Mouse (Mus musculus) liver, embryonic 11.5 days (tissue): Measurements from ENCODE around the gene Clrn3. TPM values are rescaled to one million over a fixed set of nuclear protein-coding genes. Genes with fewer than 3 reads are reported as not detected.
A peak's percentile ranks its signal among the peaks of the same experiment; 100 is the strongest.
"Not testable (repeated sequence)": the region's sequence is repeated elsewhere in the genome, so short reads cannot be mapped to it uniquely, and the experiment has no call there.

Experiments
- ATAC-seq: fragments of 200-750 bp; cut with Nextera tagmentation; replicated peaks from 2 replicates; pipeline ENCODE4 v1.8.0; 2017; ENCODE audit warnings: moderate number of reproducible peaks, mild to moderate bottlenecking, moderate TSS enrichment, moderate library complexity; ENCODE audit not compliant: low FRiP score
- DNase-seq: peaks from one replicate; pipeline ENCODE4 v3.0.0-alpha.2; 2017; ENCODE audit warnings: low spot score
- H3K27ac ChIP-seq: fragments of 300-500 bp; sonication (generic); 2 replicates; pipeline ENCODE4 v1.5.1; 2014; ENCODE audit warnings: mild to moderate bottlenecking, low read depth, low read length, control low read depth
- H3K27me3 ChIP-seq: fragments of 300-500 bp; sonication (generic); replicated peaks from 2 replicates; pipeline ENCODE4 v1.6.1; 2014; ENCODE audit warnings: low read length, mixed read lengths; ENCODE audit not compliant: control insufficient read depth, insufficient read depth
- H3K36me3 ChIP-seq: fragments of 300-500 bp; sonication (generic); 2 replicates; pipeline ENCODE4 v1.6.1; 2014; ENCODE audit warnings: mild to moderate bottlenecking, low read length, moderate library complexity, mixed read lengths; ENCODE audit not compliant: control insufficient read depth, insufficient read depth
- H3K4me1 ChIP-seq: fragments of 300-500 bp; sonication (generic); replicated peaks from 2 replicates; pipeline ENCODE4 v1.6.1; 2014; ENCODE audit warnings: low read length, mixed read lengths; ENCODE audit not compliant: control insufficient read depth, insufficient read depth
- H3K4me2 ChIP-seq: fragments of 300-500 bp; sonication (generic); 2 replicates; pipeline ENCODE4 v1.6.1; 2014; ENCODE audit warnings: mild to moderate bottlenecking, control low read depth, moderate library complexity
- H3K4me3 ChIP-seq: fragments of 300-500 bp; sonication (generic); 2 replicates; pipeline ENCODE4 v1.5.1; 2014; ENCODE audit warnings: low read depth, low read length, control low read depth
- H3K9ac ChIP-seq: fragments of 300-500 bp; sonication (generic); 2 replicates; pipeline ENCODE4 v1.6.1; 2014; ENCODE audit warnings: low read depth, low read length, control low read depth
- H3K9me3 ChIP-seq: fragments of 300-500 bp; sonication (generic); 2 replicates; pipeline ENCODE4 v1.6.1; 2016; ENCODE audit warnings: low read length, inconsistent platforms, mixed read lengths; ENCODE audit not compliant: control insufficient read depth
- WGBS: fragments of 180-500 bp; shearing (Covaris S2); extraction: QIAGEN DNeasy Blood & Tissue Kit; methylation state at CpG from one replicate; pipeline ENCODE4 v1.1.7; 2014; 5-methylcytosine and 5-hydroxymethylcytosine counted together
- polyA plus RNA-seq: library from polyadenylated mRNA; unstranded; fragments of >200 nt; fragmentation: Nextera tagmentation; extraction: Ambion mirVana; gene quantifications from 2 replicates; pipeline ENCODE4 v1.2.1, GENCODE M21; 2014

Clrn3 gene
- 0.04 TPM in 1 of 2 replicates, not detected in the other for polyA plus RNA-seq

- DNase-seq (no peak), ATAC-seq (no peak)
- 85% methylated on average over 7 of the region's 7 CpGs for WGBS
- no peaks in the 10 kb centered on the region for H3K27me3 ChIP-seq
- H3K4me2 ChIP-seq = no peak within 1 kb of the TSS
- H3K9ac ChIP-seq = no peak within 1 kb of the TSS
- no peaks in the 10 kb centered on the region for H3K36me3 ChIP-seq
- no peak within 1 kb of the TSS for H3K27ac ChIP-seq
- H3K4me1 ChIP-seq = no peaks in the 10 kb centered on the region
- H3K4me3 ChIP-seq = no peak within 1 kb of the TSS
- H3K9me3 ChIP-seq = no peaks in the 10 kb centered on the region
These were observed at the start of gene Clrn3 for GRCm38 (mm10) chr7:135528515-135528914. TSS of gene Clrn3 (minus strand) at chr7:135528654.

- DNase-seq (no peak), ATAC-seq (no peak)
- WGBS = 70% methylated on average over 3 of the region's 3 CpGs
- Histone ChIP-seq H3K9ac (no peak overlapping the region), H3K4me3 (no peak overlapping the region), H3K27ac (peak overlapping the region; percentile 48), H3K36me3 (no peaks in the 10 kb centered on the region), H3K4me1 (peaks cover 26% of the 10 kb centered on the region), H3K9me3 (no peaks in the 10 kb centered on the region), H3K27me3 (no peaks in the 10 kb centered on the region), H3K4me2 (no peak overlapping the region)
These were observed 47.9 kb upstream of the Clrn3 start for GRCm38 (mm10) chr7:135576329-135576728.

GRCm38 (mm10) chr7:135575319-135576069 lies 47.0 kb upstream of the Clrn3 start:
- DNase-seq, H3K36me3 ChIP-seq, H3K27me3 ChIP-seq, H3K9ac ChIP-seq, H3K4me3 ChIP-seq, H3K9me3 ChIP-seq: not testable (repeated sequence)
- Histone ChIP-seq H3K27ac (peak overlapping the region; percentile 62; the same call in 1 of the 2 replicates), H3K4me1 (peaks cover 19% of the 10 kb centered on the region), H3K4me2 (peak overlapping the region; percentile 39)
- 41% methylated on average over 7 of the region's 7 CpGs for WGBS
- peak; percentile 86 for ATAC-seq

GRCm38 (mm10) chr7:135571951-135572559 lies 43.6 kb upstream of the Clrn3 start:
- H3K36me3 ChIP-seq = no peaks in the 10 kb centered on the region
- 76% methylated on average over 10 of the region's 10 CpGs for WGBS
- ATAC-seq = no peak
- no peaks in the 10 kb centered on the region for H3K27me3 ChIP-seq
- H3K9ac ChIP-seq = no peak overlapping the region
- H3K4me1 ChIP-seq = peaks cover 7% of the 10 kb centered on the region
- no peak overlapping the region for H3K4me3 ChIP-seq
- no peaks in the 10 kb centered on the region for H3K9me3 ChIP-seq
- no peak overlapping the region for H3K4me2 ChIP-seq
- no peak overlapping the region for H3K27ac ChIP-seq
- DNase-seq = no peak

- Histone ChIP-seq H3K9me3 (no peaks in the 10 kb centered on the region), H3K36me3 (no peaks in the 10 kb centered on the region), H3K4me1 (peaks cover 3% of the 10 kb centered on the region), H3K9ac (no peak overlapping the region), H3K27ac (no peak overlapping the region), H3K27me3 (no peaks in the 10 kb centered on the region), H3K4me2 (no peak overlapping the region), H3K4me3 (no peak overlapping the region)
- ATAC-seq = no peak
- DNase-seq = no peak
These were observed 42.9 kb upstream of the Clrn3 start for GRCm38 (mm10) chr7:135571392-135571791.

GRCm38 (mm10) chr7:135568550-135568949 lies 40.1 kb upstream of the Clrn3 start:
- no peaks in the 10 kb centered on the region for H3K27me3 ChIP-seq
- no peak overlapping the region for H3K9ac ChIP-seq
- H3K4me1 ChIP-seq = no peaks in the 10 kb centered on the region; the same call in 1 of the 2 replicates
- ATAC-seq (no peak), DNase-seq (no peak)
- H3K9me3 ChIP-seq = no peaks in the 10 kb centered on the region
- H3K36me3 ChIP-seq = no peaks in the 10 kb centered on the region
- no peak overlapping the region for H3K4me2 ChIP-seq
- 72% methylated on average over 2 of the region's 2 CpGs for whole genome bisulfite sequencing
- no peak overlapping the region for H3K27ac ChIP-seq
- H3K4me3 ChIP-seq = no peak overlapping the region

GRCm38 (mm10) chr7:135567582-135567981 lies 39.1 kb upstream of the Clrn3 start:
- DNase-seq = no peak
- no peaks in the 10 kb centered on the region for H3K27me3 ChIP-seq
- 58% methylated on average over 1 of the region's 1 CpGs for WGBS

GRCm38 (mm10) chr7:135566013-135566412 lies 37.6 kb upstream of the Clrn3 start:
- ATAC-seq (no peak), DNase-seq (no peak)
- WGBS = 84% methylated on average over 5 of the region's 5 CpGs
- H3K4me3 ChIP-seq = no peak overlapping the region
- no peaks in the 10 kb centered on the region; the same call in 1 of the 2 replicates for H3K4me1 ChIP-seq
- H3K9ac ChIP-seq = no peak overlapping the region
- H3K36me3 ChIP-seq = no peaks in the 10 kb centered on the region
- no peak overlapping the region for H3K4me2 ChIP-seq
- H3K9me3 ChIP-seq = no peaks in the 10 kb centered on the region
- H3K27ac ChIP-seq = no peak overlapping the region
- no peaks in the 10 kb centered on the region for H3K27me3 ChIP-seq

More at GRCm38 (mm10) chr7:135567582-135567981, 39.1 kb upstream of the Clrn3 start:
- Histone ChIP-seq H3K4me1 (no peaks in the 10 kb centered on the region; the same call in 1 of the 2 replicates), H3K9ac (no peak overlapping the region), H3K4me3 (no peak overlapping the region), H3K9me3 (no peaks in the 10 kb centered on the region), H3K36me3 (no peaks in the 10 kb centered on the region), H3K4me2 (no peak overlapping the region), H3K27ac (no peak overlapping the region)
- ATAC-seq = no peak

- H3K27me3 ChIP-seq = no peaks in the 10 kb centered on the region
- no peak overlapping the region for H3K9ac ChIP-seq
- H3K9me3 ChIP-seq = no peaks in the 10 kb centered on the region
- no peak for ATAC-seq
- no peak overlapping the region for H3K4me2 ChIP-seq
- no peak overlapping the region for H3K27ac ChIP-seq
- no peaks in the 10 kb centered on the region; the same call in 1 of the 2 replicates for H3K4me1 ChIP-seq
- DNase-seq = no peak
- no peak overlapping the region for H3K4me3 ChIP-seq
- H3K36me3 ChIP-seq = no peaks in the 10 kb centered on the region
- WGBS = 85% methylated on average over 8 of the region's 8 CpGs
These were observed 35.6 kb upstream of the Clrn3 start for GRCm38 (mm10) chr7:135564022-135564421.
